ENCODE assay signal across 1 mouse cellular context in genomic region chr17:5729587-5730125, GRCm38 (mm10).
TF ChIP-seq lines count a peak whose summit lies in the region.

No protein-coding gene starts in this region.

TF ChIP-seq in CH12.LX, 34 proteins besides CTCF, POLR2A, EP300 and RAD21 (continued from another document):
- TF ChIP-seq TCF12 (IDR thresholded peaks at IDR 0.05; ENCODE audit: low read depth, low read length) (no peak), PAX5 (IDR thresholded peaks at IDR 0.05; ENCODE audit: low read length) (no peak), GABPA (IDR thresholded peaks at IDR 0.05; ENCODE audit: insufficient replicate concordance, low read depth, low read length) (no peak), HCFC1 (IDR thresholded peaks at IDR 0.05; ENCODE audit: low read depth, low read length) (no peak), KAT2A (IDR thresholded peaks at IDR 0.05; ENCODE audit: insufficient replicate concordance, low read length) (no peak), ZC3H11A (IDR thresholded peaks at IDR 0.05; ENCODE audit: low read depth, low read length) (no peak), NRF1 (IDR thresholded peaks at IDR 0.05; ENCODE audit: low read depth, low read length) (no peak), TBP (conservative IDR thresholded peaks at IDR 0.05; ENCODE audit: low read depth, low read length) (no peak), MYC (IDR thresholded peaks at IDR 0.05; ENCODE audit: low read depth, low read length) (peak; percentile 36; the same call in 1 of the 2 replicates)
